Mouse (Mus musculus): ENCODE data around the gene Snx29. TPM values are rescaled to one million over a fixed set of nuclear protein-coding genes. Genes with fewer than 3 reads are reported as not detected.

The Snx29 gene
- polyA plus RNA-seq, 1 experiment from 2014 or later, result 17.2 TPM

DNA sequence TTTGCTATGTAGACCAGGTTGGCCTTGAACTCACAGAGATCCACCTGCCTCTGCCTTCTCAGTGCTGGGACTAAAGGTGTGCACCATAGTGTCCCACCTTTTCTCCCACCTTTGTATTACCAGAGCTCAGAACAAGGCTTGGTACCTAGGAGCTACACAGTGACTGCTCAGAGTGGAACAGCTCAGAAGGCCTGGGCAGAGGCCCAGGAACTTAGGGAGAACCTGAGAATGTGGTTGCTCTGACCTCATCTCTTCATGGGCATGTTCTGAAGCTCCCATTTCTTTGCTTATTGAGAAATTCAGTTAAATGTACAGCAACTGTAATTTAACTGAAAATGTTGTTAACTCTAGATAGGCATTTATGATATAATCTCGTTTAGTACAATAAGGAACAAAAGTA, 44.1 kb downstream of the Snx29 start:
- no peak overlapping the region for H3K9ac ChIP-seq
- H3K36me3 ChIP-seq, result no peaks in the 10 kb centered on the region
- H3K27ac ChIP-seq (replicated peaks), result no peak overlapping the region
- no peak for ATAC-seq (ENCODE audit: low FRiP score, low read depth)
- no peaks in the 10 kb centered on the region for H3K9me3 ChIP-seq
- WGBS, result 50% methylated on average over 1 of the region's 1 CpGs
- H3K4me3 ChIP-seq, result no peak overlapping the region
- H3K27me3 ChIP-seq, result no peaks in the 10 kb centered on the region
- H3K4me1 ChIP-seq (replicated peaks), result peaks cover 26% of the 10 kb centered on the region
- no peak overlapping the region for H3K4me2 ChIP-seq

- Histone ChIP-seq H3K4me2 (no peak overlapping the region), H3K9me3 (no peaks in the 10 kb centered on the region), H3K36me3 (no peaks in the 10 kb centered on the region), H3K4me1 (replicated peaks) (peaks cover 26% of the 10 kb centered on the region), H3K9ac (no peak overlapping the region), H3K4me3 (no peak overlapping the region), H3K27me3 (no peaks in the 10 kb centered on the region), H3K27ac (replicated peaks) (no peak overlapping the region)
- 88% methylated on average over 3 of the region's 3 CpGs for WGBS
- no peak for ATAC-seq (ENCODE audit: low FRiP score, low read depth)
Observed at GRCm38 (mm10) chr16:11368412-11368811, 45.7 kb downstream of the Snx29 start.

DNA sequence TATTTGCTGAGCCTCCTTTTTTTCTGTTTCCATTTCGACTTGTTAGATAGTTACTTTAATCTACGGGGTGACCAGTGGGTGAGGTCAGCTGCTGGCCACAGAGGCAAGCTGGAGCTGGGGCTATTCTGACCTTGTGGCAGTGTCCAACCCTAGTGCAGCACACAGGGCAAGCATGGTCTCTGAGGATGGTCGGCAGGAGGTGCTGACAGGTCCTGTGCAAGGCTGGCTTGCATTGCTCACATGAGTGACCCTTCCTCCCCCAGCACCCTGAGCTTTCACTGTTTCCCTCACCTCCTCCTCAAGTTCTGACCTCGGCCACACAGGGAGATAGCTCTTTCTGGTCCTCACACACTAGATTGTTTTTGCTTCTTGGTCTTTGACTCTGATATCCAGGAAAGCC, 46.5 kb downstream of the Snx29 start:
- 59% methylated on average over 4 of the region's 4 CpGs for WGBS
- Histone ChIP-seq H3K9me3 (no peaks in the 10 kb centered on the region), H3K27ac (replicated peaks) (peak overlapping the region; percentile 46; the same call in 1 of the 2 replicates), H3K9ac (no peak overlapping the region), H3K36me3 (no peaks in the 10 kb centered on the region), H3K27me3 (no peaks in the 10 kb centered on the region), H3K4me1 (replicated peaks) (peaks cover 26% of the 10 kb centered on the region), H3K4me2 (no peak overlapping the region), H3K4me3 (no peak overlapping the region)
- ATAC-seq (ENCODE audit: low FRiP score, low read depth), result no peak

DNA sequence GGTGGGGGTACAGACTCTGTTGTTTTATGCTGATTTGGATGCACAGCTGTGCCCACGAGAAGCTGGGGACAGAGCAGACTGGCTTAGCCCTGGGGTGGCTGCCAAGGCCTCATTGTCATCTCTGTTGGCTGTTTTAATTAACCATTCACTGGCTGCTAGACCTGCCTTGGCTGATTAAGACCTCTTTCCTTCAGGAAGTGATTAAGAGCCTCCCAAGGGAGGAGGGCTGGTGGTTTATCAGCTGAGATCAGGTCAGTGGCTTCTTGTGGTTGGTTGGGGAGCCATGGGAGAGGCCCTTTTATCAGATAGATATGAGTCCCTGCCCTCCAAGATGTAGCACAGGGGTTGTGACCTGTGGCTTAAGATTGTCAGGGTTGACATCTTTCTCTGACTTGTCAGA, 46.9 kb downstream of the Snx29 start:
- WGBS, result 0% methylated on average over 1 of the region's 1 CpGs
- Histone ChIP-seq H3K9me3 (no peaks in the 10 kb centered on the region), H3K36me3 (no peaks in the 10 kb centered on the region), H3K4me2 (no peak overlapping the region), H3K4me3 (no peak overlapping the region), H3K27ac (replicated peaks) (peak overlapping the region; percentile 46), H3K9ac (no peak overlapping the region), H3K27me3 (no peaks in the 10 kb centered on the region), H3K4me1 (replicated peaks) (peaks cover 26% of the 10 kb centered on the region)
- peak; percentile 74 for ATAC-seq (ENCODE audit: low FRiP score, low read depth)

GRCm38 (mm10) chr16:11370132-11370544, 47.4 kb downstream of the Snx29 start:
- WGBS, result 42% methylated on average over 7 of the region's 7 CpGs
- ATAC-seq (ENCODE audit: low FRiP score, low read depth), result peak; percentile 27; the same call in 1 of the 2 replicates
- Histone ChIP-seq H3K4me1 (replicated peaks) (peaks cover 26% of the 10 kb centered on the region), H3K4me2 (no peak overlapping the region), H3K27me3 (no peaks in the 10 kb centered on the region), H3K9me3 (no peaks in the 10 kb centered on the region), H3K27ac (replicated peaks) (peak overlapping the region; percentile 46), H3K36me3 (no peaks in the 10 kb centered on the region), H3K9ac (no peak overlapping the region), H3K4me3 (no peak overlapping the region)

GRCm38 (mm10) chr16:11379264-11379663, 56.6 kb downstream of the Snx29 start:
- Histone ChIP-seq H3K4me1 (replicated peaks) (no peaks in the 10 kb centered on the region), H3K9ac (no peak overlapping the region), H3K9me3 (no peaks in the 10 kb centered on the region), H3K27ac (replicated peaks) (no peak overlapping the region), H3K4me3 (no peak overlapping the region), H3K36me3 (no peaks in the 10 kb centered on the region), H3K27me3 (no peaks in the 10 kb centered on the region), H3K4me2 (no peak overlapping the region)
- 78% methylated on average over 3 of the region's 3 CpGs for WGBS
- ATAC-seq (ENCODE audit: low FRiP score, low read depth), result no peak

- ATAC-seq (ENCODE audit: low FRiP score, low read depth), result no peak
Observed at GRCm38 (mm10) chr16:11380038-11380437, 57.3 kb downstream of the Snx29 start.

DNA sequence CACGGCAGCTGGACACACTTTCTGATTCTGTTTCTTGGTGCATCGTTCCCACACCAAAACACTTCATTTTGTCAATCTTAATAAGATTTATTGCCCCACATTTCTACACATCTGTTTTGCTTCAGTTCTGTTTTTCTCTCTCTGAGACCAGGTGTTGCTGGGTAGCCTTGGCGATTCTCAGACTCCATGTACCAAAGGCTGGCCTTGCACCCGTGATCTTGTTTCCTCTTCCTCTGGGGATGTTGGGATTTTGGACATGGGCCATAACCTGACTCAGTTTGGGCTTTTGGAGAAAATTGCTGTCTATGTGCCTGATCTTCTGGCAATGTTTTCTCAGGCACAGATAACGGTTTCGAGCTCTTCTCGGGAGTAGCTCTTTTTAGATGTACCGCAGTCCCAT, 58.2 kb downstream of the Snx29 start:
- Histone ChIP-seq H3K27ac (replicated peaks) (no peak overlapping the region), H3K27me3 (no peaks in the 10 kb centered on the region), H3K36me3 (no peaks in the 10 kb centered on the region), H3K4me2 (no peak overlapping the region), H3K9ac (no peak overlapping the region), H3K4me1 (replicated peaks) (0 out of 2 replicates have a peak, but pooled peaks cover 3% of the 10 kb centered on the region), H3K9me3 (no peaks in the 10 kb centered on the region), H3K4me3 (no peak overlapping the region)
- 91% methylated on average over 8 of the region's 8 CpGs for WGBS
- no peak for ATAC-seq (ENCODE audit: low FRiP score, low read depth)

More at GRCm38 (mm10) chr16:11380038-11380437, 57.3 kb downstream of the Snx29 start:
- Histone ChIP-seq H3K9me3 (no peaks in the 10 kb centered on the region), H3K36me3 (no peaks in the 10 kb centered on the region), H3K4me3 (no peak overlapping the region), H3K27ac (replicated peaks) (no peak overlapping the region), H3K27me3 (no peaks in the 10 kb centered on the region), H3K4me1 (replicated peaks) (0 out of 2 replicates have a peak, but pooled peaks cover 3% of the 10 kb centered on the region), H3K4me2 (no peak overlapping the region), H3K9ac (no peak overlapping the region)
- 95% methylated on average over 5 of the region's 5 CpGs for WGBS

GRCm38 (mm10) chr16:11384361-11384760, 61.7 kb downstream of the Snx29 start:
- no peak overlapping the region for H3K9ac ChIP-seq
- no peak overlapping the region for H3K27ac ChIP-seq (replicated peaks)
- 0 out of 2 replicates have a peak, but pooled peaks cover 3% of the 10 kb centered on the region for H3K4me1 ChIP-seq (replicated peaks)
- H3K36me3 ChIP-seq, result no peaks in the 10 kb centered on the region
- no peaks in the 10 kb centered on the region for H3K27me3 ChIP-seq
- no peaks in the 10 kb centered on the region for H3K9me3 ChIP-seq
- 0 out of 2 replicates have a peak, but pooled peaks have one; percentile 34 for ATAC-seq (ENCODE audit: low FRiP score, low read depth)
- no peak overlapping the region for H3K4me2 ChIP-seq
- 67% methylated on average over 5 of the region's 5 CpGs for WGBS
- no peak overlapping the region for H3K4me3 ChIP-seq

GRCm38 (mm10) chr16:11385150-11385549, 62.4 kb downstream of the Snx29 start:
- H3K9me3 ChIP-seq, result no peaks in the 10 kb centered on the region
- H3K4me1 ChIP-seq (replicated peaks), result 0 out of 2 replicates have a peak, but pooled peaks cover 3% of the 10 kb centered on the region
- H3K27ac ChIP-seq (replicated peaks), result no peak overlapping the region
- no peaks in the 10 kb centered on the region for H3K36me3 ChIP-seq
- no peak for ATAC-seq (ENCODE audit: low FRiP score, low read depth)
- no peak overlapping the region for H3K4me3 ChIP-seq
- no peaks in the 10 kb centered on the region for H3K27me3 ChIP-seq
- H3K9ac ChIP-seq, result no peak overlapping the region
- 62% methylated on average over 5 of the region's 5 CpGs for WGBS
- no peak overlapping the region for H3K4me2 ChIP-seq

- no peak overlapping the region for H3K4me3 ChIP-seq
- 0 out of 2 replicates have a peak, but pooled peaks cover 3% of the 10 kb centered on the region for H3K4me1 ChIP-seq (replicated peaks)
- H3K4me2 ChIP-seq, result no peak overlapping the region
- ATAC-seq (ENCODE audit: low FRiP score, low read depth), result no peak
- H3K27ac ChIP-seq (replicated peaks), result no peak overlapping the region
- no peaks in the 10 kb centered on the region for H3K9me3 ChIP-seq
- no peaks in the 10 kb centered on the region for H3K27me3 ChIP-seq
- no peaks in the 10 kb centered on the region for H3K36me3 ChIP-seq
- H3K9ac ChIP-seq, result no peak overlapping the region
- 87% methylated on average over 5 of the region's 5 CpGs for WGBS
Observed at GRCm38 (mm10) chr16:11385798-11386197, 63.1 kb downstream of the Snx29 start.

DNA sequence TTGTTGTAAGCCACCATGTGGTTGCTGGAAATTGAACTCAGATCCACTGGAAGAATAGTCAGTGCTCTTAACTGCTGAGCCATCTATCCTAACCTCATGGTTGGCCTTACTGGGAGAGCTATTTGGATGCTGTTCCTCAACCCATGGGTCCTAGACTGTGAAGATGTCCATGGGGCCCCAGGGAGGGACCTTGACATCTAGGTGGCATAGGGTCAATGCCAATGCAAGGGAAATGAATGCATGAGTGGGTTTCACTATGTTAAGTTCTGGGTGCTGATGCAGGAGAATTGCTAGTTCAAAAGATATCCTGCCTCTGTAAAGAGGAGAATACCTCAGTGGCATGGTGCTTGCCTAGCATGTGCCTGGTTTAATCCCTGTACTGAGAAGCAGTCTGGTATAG, 63.5 kb downstream of the Snx29 start:
- Histone ChIP-seq H3K9me3 (no peaks in the 10 kb centered on the region), H3K27me3 (no peaks in the 10 kb centered on the region), H3K36me3 (no peaks in the 10 kb centered on the region), H3K4me1 (replicated peaks) (0 out of 2 replicates have a peak, but pooled peaks cover 3% of the 10 kb centered on the region), H3K4me3 (no peak overlapping the region), H3K27ac (replicated peaks) (no peak overlapping the region), H3K9ac (no peak overlapping the region), H3K4me2 (no peak overlapping the region)
- ATAC-seq (ENCODE audit: low FRiP score, low read depth), result no peak

DNA sequence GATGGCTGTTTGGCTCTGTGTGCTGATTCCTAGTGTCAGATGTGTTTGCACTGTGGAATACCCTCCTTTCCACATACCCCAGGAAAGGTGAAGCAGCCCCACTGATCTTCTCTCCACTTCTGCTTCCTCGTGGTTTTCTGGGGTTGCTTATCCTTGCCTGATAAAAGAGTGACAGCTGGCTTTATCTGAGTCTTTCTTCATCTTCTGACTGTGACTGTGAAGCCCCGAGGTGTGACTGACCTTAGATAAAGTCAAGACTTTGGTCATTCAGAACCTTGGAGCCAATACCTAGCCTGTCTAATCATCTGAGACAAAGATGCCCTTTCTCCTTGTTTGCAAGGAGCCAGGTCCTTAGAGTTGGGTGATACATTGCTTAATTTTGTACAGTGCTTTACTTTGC, 65.4 kb downstream of the Snx29 start:
- H3K36me3 ChIP-seq, result no peaks in the 10 kb centered on the region
- no peak overlapping the region for H3K4me3 ChIP-seq
- H3K4me2 ChIP-seq, result no peak overlapping the region
- no peak for ATAC-seq (ENCODE audit: low FRiP score, low read depth)
- H3K9me3 ChIP-seq, result no peaks in the 10 kb centered on the region
- WGBS, result 63% methylated on average over 2 of the region's 2 CpGs
- H3K4me1 ChIP-seq (replicated peaks), result 0 out of 2 replicates have a peak, but pooled peaks cover 3% of the 10 kb centered on the region
- H3K27ac ChIP-seq (replicated peaks), result no peak overlapping the region
- no peak overlapping the region for H3K9ac ChIP-seq
- no peaks in the 10 kb centered on the region for H3K27me3 ChIP-seq

Measured in hindbrain, embryonic 15.5 days (tissue).